Mouse (Mus musculus) sigmoid colon, adult 10 weeks (tissue): Measurements from ENCODE around the gene Top1. TPM values are rescaled to one million over a fixed set of nuclear protein-coding genes. Genes with fewer than 3 reads are reported as not detected.

Source experiments
- polyA plus RNA-seq: library from polyadenylated mRNA; stranded (reverse); fragments of 350-450 nt; fragmentation: Illumina TruSeq; extraction: RNeasy Lipid Tissue Mini Kit (QIAGEN cat#74804); gene quantifications from one replicate; pipeline ENCODE4 v1.2.3, GENCODE M21; 2014; ENCODE audit warnings: low read depth, low replicate concordance

The Top1 gene
- polyA plus RNA-seq, result 189 TPM

GRCm38 (mm10) chr2:160645614-160646137 is at the start of gene Top1:
Gene Top1 (plus strand): TSS chr2:160645888.

GRCm38 (mm10) chr2:160731117-160731838 is 85.6 kb downstream of the Top1 start, which contains the start of gene Plcg1:
Gene Plcg1 (plus strand): TSS chr2:160731300.

Other genes with a start within 250 kb of the Top1 start
- 10.4 TPM for gene Plcg1, start 85.4 kb downstream of the Top1 start, polyA plus RNA-seq
- gene Zhx3, start 227.1 kb downstream of the Top1 start, polyA plus RNA-seq, result 3.4 TPM
- gene Lpin3, start 234.8 kb downstream of the Top1 start, polyA plus RNA-seq, result 2.1 TPM